Mouse (Mus musculus) cerebellum, postnatal 4 days (tissue): ENCODE results near the gene Acp2.
A peak's percentile ranks its signal among the peaks of the same experiment; 100 is the strongest.
"Not testable (repeated sequence)": the region's sequence is repeated elsewhere in the genome, so short reads cannot be mapped to it uniquely, and the experiment has no call there.

Source experiments
- DNase-seq, 2 experiments: peaks; one replicate each; pipeline ENCODE4 v3.0.0; 2022; ENCODE audit warnings: low spot score in 2 of 2, mixed read lengths in 1 of 2

The Acp2 gene

DNA sequence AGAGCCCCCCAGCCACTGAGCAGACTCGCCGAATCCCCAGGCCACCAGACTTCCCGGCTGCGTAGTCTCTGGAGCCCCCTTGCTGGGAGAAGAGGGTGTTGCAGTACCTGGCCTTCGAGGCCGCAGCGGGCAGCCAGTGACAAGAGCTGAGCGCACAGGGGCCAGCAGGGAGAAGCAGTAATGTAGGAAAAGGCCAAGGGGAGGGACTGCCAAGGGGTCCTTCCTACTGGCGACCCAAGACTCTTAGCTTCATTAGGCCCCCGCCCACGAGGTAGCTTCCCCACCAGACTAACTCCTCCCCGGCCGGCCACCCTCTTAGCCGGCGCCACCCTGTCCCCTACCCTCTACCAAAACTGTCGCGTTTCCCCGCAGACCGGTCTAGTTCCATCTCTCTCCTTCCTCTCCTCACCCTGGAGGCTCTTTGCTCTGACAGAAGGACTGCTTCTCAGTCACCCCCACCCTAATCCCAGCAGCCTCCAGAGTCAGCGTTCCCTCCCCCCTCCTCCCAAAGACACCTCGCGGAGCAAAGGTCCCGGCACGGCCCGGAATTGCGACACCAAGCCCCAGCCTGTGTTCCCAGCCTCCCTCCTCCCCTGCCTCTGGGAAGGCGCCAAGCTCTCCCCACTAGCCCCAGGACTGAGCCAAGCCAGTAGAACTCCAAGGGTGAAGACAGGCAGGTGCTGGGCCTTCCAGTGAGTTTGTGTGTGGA is 7.9 kb upstream of the Acp2 start:
- DNase-seq: peak in 1 of 2 experiments; percentile 39

DNA sequence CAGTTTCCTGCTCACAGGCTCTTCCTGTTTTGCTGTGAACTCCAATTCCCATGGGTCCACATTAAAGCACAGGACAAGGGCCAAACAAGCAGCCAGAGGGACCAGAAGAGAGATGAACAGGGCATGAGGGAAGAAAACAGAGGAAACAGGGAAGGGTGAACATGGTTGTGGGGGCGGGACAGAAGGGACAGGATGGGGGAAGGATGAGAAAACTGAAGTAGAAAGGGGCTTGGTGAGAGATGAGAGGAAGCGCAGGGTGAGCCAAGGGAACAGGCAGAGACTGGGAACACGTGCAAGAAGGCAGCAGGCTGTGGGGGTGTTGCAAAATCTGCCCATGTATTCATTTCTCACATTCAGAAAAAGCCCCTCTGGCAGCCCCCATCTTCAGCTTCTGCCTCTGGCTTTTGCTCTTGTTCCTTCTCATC is 6.1 kb upstream of the Acp2 start:
- no peak for DNase-seq

DNA sequence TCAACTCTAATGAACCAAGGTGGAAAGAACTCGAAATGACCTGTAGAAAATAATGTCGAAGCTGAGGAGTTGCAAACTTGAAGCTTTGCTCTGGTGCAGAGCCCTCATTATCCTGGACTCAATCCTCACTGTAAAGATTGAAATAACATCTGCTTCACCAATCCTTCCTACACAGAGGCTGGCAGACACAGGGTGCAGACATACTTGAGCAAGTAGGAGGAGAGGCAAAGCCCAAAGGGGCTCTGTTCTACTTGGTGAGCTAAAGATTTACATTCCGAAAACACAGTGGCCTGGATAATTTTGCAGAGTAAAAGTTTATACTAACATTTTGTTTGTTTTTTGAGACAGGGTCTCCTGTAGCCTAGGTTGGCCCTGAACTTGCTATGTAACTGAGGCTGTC is 3.8 kb upstream of the Acp2 start:
- no peak for DNase-seq

DNA sequence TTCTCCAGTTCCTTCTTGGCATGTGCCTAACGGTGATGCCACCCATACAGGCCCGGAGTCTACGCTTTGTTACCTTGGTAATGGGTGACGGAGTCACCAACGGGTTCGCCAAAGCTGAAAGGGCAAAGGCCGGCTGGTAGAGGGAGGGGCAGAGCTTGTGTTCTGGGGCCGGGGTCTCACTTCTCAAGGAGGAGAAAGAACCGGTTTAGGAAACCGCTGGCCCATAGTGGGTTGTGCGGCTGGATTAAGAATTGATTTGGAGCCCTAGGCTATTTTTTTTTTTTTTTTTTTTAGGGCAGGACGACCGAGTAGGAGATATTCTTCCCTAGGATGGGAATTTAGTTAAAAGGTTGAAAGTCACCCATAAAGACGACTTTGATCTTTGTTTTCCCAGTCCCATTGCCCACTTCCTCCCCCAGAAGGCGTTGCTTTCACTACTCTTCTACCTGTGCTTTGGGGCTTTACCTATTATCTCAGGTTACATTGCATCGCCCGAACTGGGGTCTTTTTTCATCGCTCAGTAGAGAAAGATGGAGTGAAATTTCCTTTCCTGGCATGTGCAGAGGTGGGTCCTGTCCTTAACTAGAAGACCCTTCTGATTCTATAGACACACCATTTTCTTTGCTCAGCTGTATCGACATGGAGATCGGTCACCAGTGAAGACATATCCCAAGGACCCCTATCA is 429 bp downstream of the Acp2 start:
- no peak for DNase-seq

DNA sequence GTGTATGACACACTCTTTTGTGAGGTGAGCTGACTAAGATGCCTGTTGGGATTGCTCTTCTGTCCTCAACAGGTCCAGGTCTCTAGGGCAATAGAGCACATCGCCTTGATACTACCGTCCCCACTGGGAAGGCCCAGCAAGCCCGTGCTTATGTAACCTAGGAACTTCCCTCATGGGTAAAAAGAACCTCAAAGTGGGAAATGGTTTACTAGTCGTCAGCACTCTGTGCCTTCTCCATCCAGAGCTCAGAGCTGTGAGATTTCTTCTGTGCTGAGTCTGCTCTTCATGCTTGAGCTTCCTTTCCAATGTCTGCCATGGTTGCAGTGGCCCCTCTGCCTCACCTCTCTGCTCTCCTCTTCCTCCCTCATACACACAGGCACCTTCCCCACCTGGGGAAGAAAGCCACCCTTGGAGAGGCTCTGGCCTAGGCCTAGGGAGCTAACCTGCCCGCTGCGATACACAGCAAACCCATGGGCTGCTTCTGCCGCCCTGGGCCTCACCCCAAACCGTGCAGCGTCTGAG is 3.6 kb downstream of the Acp2 start:
- DNase-seq: no peak

DNA sequence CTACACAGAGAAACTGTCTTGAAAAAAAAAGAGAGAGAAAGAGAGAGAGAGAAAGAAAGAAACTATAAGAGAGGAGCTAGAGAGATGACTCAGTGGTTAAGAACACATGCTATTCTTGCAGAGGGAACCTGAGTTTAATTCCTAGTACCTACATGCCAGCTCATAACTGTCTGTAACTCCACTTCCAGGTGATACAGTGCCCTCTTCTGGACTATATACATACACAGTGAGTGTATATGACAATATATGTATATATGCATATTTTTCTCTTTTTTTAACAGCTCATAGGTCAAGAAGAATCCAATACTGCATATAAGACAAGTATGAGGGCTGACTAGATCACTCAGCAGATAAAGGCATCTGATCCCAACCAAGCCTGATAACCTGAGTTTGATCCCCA is 10.6 kb downstream of the Acp2 start:
- DNase-seq: no peak

DNA sequence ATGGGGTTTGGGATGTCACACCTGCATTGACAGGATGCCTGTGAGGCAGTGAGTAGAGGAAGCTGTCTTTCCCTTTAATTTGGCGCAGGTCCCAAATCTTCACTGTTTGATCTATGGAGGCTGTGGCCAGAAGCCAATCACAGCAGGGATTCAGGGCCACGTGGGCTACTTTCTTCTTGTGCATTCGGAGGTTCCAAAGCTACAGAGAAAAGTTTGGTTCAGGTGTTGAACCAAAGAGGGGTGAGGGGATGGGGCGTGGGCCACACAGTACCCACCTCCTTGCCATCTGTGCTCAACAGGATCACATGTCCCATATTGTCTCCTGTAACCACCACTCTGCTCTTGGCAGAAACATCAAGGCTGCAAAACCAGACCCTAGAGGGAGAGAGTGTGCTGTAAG is 14.3 kb downstream of the Acp2 start:
- DNase-seq: peak in 1 of 2 experiments; percentile 38

DNA sequence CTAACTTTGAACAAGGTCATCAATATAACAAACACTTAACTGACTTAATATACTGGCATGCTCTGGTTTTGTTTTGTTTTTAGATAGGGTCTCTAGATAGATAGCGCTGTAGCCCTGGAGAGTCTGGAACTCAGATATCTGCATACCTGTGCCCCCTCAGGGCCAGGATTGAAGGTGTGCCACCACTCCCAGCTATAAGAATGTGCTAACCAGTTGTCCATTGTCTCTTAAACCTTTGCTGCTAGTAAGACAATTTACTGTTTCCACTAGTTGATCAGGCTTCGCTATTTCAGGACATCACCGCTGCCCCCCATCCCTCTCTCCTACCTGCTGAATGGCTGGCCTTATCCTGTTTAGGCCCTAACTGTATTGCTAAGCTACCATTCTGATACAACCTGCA is 17.8 kb downstream of the Acp2 start:
- no peak for DNase-seq

DNA sequence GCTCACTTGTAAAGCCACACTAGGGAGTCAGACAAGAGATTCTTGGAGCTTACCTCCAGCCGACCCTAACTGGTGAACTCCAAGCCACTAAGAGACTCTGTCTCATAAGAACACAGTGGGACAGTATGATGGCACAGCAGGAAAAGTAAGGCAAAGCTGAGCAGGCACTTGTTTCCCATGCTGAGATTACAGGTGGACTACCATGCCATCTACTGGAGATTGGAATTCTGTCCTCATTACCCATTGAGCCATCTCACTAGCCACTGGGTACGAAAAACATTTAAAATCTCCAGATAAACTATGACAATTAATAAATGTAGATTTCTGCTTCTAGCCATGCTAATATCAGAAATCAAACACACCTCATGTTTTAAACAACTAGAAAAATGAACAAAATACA is 20.9 kb downstream of the Acp2 start:
- no peak for DNase-seq

DNA sequence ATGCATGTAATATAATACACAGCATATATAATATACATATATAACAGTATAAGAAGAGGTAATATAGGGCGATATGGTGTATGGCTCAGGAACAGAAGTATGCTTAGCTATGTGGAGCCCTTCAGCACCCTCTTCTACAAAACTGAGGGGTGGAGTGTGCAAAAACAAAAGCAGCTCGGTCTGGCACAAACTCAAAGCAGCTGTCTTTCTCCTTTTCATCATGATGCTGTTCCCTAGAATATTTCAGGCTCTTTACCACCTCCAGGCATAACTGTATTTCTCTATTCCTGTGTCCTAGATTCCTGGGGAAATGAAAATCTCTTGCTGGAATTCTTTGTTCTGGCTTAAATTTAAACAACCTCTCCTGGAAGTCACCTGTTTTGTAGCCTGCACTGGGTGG is 27.1 kb downstream of the Acp2 start:
- DNase-seq: no peak

DNA sequence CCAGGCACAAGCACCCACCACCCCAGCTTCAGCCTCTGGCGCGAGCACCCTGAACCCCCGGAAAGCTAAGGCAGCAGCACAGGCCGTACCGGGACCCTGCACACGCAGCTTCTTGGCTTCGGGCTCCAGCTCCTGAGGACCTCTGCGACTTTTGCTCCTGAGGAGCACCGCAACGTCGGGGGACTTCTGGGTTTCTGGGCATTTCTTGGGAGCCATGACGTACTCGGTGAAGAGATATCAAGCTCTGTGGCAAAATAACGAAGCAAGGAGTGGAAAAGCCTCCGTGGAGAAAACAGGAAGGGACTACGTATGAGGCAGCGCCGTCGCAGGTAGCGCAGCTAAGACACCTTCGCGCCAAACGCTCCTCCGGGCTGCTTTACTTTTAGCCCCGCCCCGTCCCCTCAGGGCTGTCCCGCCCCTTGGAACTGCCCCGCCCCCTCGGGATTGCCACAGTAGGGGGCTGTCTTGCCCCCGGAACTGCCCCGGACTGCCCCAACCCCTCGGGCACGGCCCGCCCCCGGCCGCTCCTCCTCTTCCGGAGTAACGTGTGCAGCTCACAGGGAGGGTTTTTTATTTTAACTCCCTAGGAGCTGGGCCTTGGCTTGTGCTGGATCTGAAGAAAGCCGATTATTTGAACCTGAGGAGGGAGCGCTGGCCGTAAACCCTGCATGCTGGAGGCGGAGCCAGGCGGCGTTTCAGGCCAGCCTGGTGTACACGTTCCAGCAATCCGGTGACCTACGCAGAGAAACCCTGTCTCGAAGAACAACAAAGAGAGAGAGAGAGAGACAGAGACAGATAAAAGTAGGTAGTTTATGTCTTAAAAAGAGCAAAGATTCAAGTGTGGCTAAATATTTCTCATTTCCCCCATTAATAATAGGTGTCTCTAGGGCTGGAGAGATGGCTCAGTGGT is 34.2 kb downstream of the Acp2 start, which contains the start of gene Ddb2:
Gene Ddb2 (minus strand): TSS at position 382 of the 910 bp plus-strand sequence.
- peak; percentile 79 to 96 for DNase-seq

DNA sequence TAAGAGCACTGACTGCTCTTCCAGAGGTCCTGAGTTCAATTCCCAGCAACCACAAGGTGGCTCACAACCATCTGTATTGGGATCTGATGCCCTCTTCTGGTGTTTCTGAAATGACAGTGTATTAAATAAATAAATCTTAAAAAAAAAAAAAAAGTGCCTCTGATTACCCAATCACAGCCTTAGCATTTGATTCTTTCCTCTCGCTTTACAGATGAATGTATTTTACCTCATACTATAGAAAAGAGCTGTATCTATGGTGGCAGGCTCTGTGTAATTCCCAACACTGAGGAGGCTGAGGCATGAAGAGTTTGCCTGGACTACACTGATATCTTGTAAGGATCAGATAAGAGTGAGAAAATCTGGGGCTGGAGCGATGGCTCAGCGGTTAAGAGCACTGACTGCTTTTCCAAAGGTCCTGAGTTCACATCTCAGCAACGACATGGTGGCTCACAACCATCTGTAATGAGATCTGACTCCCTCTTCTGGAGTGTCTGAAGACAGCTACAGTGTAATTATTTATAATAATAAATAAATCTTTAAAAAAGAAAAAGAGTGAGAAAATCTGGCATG is 34.9 kb downstream of the Acp2 start:
- DNase-seq: not testable (repeated sequence)

DNA sequence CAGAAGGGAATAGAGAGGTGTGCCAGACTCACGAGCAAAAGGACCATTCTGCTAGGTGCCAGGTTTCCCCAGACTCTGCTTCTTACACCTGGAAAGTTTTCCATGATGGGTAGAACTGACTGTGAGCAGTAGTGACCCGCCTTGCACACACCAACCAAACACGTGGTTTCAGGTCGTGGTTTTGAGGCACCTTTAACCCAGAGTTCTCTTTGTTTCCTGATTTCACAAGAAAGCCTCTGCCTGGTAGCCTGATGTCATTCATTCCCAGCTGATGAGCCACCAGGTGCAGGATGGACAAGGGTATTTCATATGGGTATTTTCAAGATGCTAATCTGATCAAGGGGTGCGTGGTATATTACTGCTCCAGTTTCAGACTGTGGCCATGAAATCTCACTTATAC is 39.9 kb downstream of the Acp2 start:
- DNase-seq: no peak

DNA sequence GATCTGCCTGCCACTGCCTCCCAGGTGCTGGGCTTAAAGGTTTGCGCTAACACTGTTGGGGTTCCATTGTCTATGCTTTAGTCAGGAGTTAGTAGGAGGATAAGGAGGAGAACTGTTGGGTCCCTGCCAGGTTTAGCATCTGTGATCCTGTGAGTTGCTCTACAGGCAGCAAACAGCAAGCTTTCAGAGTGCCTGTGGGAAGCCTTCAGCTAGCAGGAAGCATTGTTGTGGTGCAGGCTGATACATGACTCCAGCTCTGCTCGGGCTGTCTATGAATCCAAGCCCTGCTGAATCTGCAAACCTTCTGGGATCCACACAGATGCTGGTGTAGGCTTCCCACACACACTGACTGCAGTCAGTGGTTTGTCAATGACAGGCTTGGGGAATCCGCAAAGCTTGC is 40.7 kb downstream of the Acp2 start:
- no peak for DNase-seq

DNA sequence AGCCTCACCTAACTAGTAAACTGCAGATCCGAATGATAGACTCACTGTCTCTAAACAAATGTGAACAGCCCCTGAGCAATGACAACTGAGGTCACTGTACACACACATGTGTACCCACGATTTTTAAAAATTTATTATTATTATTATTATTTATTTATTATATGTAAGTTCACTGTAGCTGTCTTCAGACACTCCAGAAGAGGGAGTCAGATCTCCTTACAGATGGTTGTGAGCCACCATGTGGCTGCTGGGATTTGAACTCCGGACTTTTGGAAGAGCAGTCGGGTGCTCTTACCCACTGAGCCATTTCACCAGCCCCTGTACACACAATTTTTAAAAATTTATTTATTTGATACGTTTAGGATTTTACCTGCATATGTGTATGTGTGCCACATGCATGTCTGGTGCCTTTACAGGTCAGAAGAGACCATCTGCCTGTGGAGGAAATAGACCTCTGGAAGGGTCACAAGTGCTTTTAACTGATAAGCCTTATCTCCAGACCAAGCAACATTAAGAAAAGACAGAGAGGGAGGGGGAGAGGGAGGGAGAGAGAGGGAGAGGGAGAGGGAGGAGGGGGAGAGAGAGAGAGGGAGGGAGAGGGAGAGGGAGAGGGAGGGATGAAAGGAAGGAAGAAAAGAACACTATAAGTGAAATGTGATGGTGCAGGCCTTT is 42.0 kb downstream of the Acp2 start:
- no peak for DNase-seq

DNA sequence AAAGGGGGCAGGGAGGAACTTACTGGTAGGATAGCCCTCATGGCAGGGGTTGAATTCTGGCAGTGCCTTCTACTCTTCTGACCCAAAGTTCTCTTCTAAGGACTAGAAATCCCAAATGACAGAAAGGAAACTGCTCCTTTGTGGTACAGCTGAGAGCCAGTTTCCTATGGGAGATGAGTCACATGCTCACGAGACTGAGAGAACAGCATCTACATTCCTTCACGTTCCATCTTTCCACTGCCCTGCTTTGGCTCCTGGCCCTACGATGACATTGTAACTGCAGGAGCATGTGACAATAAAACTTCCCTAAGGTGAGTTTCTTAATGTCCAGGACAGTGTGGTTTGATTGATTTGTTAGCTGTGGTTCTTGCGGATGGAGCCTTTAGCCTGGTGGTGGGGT is 45.7 kb downstream of the Acp2 start:
- DNase-seq: no peak

DNA sequence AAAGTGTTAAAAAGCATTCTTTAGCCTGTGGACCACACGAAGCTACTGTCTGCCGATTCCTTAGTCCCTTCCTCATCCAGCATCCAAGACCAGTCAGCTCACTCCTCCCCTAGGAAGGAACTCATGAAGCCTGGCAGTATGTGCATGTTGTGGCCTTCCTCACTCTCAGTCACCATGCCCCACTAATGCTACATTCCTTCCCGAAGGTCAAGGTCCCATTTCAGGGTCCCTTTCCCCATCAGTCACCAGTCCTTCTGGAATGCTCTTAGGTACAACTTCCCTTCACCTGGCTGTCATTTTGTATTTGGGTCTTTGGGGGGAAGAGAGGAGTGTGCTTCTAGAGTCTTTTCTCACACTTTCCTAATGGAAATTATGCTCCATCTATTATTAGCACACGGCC is 49.3 kb downstream of the Acp2 start:
- no peak for DNase-seq

DNA sequence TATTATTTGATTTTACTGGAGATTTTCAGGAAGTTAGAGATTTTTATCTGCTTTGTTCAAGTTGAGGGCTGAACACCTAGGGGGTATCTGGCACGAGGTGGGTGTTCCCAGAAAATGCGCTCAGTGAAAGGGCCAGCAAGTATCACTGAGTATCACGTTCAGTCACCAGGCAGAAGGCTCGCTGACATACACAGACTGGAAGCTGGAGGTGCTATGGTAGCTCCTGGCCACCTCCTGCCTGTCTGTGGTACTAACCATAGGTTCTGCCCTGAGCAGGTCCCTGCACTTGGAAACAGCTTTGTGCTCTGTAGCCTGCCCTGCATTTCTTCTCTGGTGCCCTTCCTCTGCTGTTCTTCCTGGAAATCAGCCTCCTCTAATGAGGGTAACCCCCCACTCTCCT is 49.8 kb downstream of the Acp2 start:
- DNase-seq: no peak

DNA sequence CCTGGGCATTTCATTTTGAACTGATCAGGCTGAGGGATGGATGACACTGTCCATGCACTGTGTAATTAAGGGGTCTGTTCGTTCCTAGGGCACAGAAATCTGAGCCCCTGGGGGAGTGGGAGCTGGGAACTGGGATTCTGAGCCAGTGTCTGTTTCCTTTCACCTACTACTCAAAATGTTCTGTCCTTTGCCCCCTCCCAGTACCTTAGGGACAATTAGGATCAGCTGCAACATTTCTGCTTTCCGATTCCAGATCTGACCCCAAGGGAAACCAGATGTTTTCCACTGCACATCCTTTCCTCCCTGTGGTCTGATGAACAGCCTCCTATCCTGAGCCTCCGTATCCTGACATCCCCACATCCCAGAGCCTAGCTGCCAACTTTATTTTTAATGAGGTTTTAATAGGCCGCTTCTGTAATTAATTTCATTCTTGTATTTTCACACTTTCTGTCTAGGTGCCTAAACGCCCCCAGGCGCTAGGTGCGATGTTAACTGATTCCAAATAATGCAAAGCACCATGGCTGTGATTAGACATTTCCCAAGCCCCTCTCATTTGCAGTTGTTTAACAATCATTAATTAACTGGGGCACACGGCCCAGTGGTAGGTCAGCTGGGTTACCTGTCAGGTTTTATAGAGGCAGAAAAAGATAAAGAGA is 52.2 kb downstream of the Acp2 start:
- no peak for DNase-seq

DNA sequence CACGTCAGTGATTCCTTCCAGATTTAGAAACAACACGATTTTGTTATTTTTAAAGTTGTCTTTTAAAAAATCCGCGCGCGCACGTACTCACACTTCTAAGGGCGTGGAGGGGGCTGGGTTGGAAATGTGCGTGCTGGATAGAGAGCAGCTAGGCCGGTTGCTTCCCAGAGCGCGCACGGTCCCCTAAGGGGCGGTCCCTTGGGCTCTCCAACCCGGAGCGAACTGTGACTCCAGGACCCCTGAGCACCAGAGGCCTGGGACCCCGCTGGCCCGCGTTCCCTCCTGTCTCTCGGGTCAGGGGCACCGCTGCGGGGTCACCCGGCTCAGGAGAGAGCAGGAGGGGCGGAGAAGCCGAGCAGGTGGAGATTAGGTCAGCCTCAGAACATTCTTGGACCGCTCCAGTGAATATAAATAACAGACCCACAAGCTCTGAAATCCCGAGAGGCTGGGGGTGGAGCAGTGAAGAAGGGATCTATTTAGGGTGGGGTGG is 53.0 kb downstream of the Acp2 start, which contains the start of gene Pacsin3:
Gene Pacsin3 (plus strand): TSS at position 294 of the 490 bp plus-strand sequence.
- peak in 1 of 2 experiments; percentile 23 for DNase-seq
